Mouse (Mus musculus) embryonic fibroblast, embryonic 13.5 days (primary cell): Measurements from ENCODE around the gene Mgat2.

Experiments
- CTCF ChIP-seq: IDR thresholded peaks from 2 replicates; pipeline ENCODE4 v1.5.1; 2011; ENCODE audit warnings: mild to moderate bottlenecking, control low read depth, low read length, moderate library complexity, borderline replicate concordance; ENCODE audit not compliant: insufficient read depth
- POLR2A ChIP-seq: IDR thresholded peaks from 2 replicates; pipeline ENCODE4 v1.6.1; 2011; ENCODE audit warnings: low read depth, mild to moderate bottlenecking, control low read depth, low read length, moderate library complexity

DNA sequence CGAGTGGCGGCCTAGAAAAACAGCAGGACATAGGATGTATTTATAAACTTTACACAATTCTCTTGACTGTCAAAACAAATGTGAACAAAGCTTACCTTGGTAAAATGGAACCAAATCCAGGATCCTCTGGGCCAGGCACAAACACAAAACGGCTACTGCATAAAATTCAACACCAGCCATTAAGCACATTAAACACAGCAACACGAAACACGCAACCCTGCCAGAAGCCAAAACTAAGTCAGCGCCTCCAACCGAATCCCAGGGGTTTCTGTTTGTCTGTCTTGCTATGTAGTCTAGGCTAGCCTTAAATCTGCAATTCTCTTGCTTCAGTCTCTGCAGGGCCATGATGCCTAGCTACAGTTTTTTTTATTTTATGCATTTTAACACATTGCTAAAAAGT lies 24.0 kb downstream of the Mgat2 start:
- no peak for TF ChIP-seq CTCF
- TF ChIP-seq POLR2A = no peak
